Mouse (Mus musculus): Measurements from ENCODE around the gene Man1a. TPM values are rescaled to one million over a fixed set of nuclear protein-coding genes. Genes with fewer than 3 reads are reported as not detected.

Man1a gene
- polyA plus RNA-seq, 1 experiment, result 31.8 TPM

DNA sequence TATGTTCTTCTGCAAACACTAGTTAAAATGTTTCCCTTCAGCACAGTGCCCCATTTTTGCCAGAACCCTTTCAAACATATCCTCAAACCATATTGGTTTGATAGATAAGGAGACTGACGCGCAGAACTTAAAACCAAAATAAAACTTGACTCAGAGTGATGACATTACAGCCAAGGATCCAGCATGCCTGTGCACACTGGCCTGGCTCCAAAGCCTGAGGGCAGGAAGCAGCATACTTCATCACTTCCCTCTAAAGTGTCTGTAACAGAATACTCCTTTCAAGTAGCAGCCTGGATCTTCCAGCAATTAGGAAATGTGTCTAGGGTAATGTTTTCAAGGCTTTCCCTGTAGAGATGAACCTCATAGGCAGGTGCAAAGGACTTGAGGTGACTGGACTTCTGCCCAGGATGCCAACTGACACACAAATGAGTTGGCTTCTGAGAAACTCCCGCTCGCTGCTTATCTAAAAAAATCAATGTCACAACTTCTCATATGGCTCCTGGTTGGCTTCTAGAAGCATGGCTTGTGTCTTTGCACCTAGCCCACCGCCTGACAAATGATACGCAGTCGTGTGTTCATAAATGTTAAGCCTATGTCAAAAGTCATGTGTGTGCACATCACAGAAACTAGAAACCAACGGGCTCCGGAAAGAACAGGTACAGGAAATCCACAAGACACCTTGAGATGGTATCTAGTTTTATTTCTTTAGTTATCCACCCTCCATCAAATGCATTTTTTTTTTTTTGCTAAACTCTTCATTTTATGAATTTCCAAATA is 43.9 kb downstream of the Man1a start:
- Histone ChIP-seq H3K4me3 (ENCODE audit: insufficient read depth, low read length) (no peak overlapping the region), H3K4me1 (ENCODE audit: control insufficient read depth, insufficient read depth, low read length) (no peaks in the 10 kb centered on the region; the same call in 1 of the 2 replicates), H3K27ac (ENCODE audit: insufficient read depth, low read length) (no peak overlapping the region)
- TF ChIP-seq CTCF (IDR thresholded peaks at IDR 0.05; ENCODE audit: borderline replicate concordance, insufficient read depth, low read length) (no peak), POLR2A (IDR thresholded peaks at IDR 0.05; ENCODE audit: low read depth, low read length) (no peak)

DNA sequence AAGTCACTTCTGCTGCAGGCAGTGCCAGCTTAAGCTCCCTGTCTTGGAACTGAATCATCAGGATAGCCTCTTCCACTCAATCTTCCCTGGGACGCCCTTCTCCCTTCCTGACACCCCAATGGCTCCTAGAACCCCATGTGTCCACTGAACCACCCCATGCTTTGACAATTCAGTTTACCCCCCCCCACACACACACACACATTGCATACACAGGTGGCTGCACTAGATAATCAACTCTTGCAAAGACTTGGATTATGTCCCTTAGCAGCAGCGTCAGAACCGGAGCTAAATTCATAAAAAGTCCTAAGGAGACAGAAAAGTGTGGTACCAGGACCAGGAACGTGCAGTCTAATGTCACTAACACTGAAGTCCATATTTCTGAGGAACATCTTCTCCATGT is 47.5 kb downstream of the Man1a start:
- TF ChIP-seq CTCF (IDR thresholded peaks at IDR 0.05; ENCODE audit: borderline replicate concordance, insufficient read depth, low read length) (no peak), POLR2A (IDR thresholded peaks at IDR 0.05; ENCODE audit: low read depth, low read length) (no peak)
- no peak overlapping the region for H3K27ac ChIP-seq (ENCODE audit: insufficient read depth, low read length)
- H3K4me3 ChIP-seq (ENCODE audit: insufficient read depth, low read length), result no peak overlapping the region
- no peaks in the 10 kb centered on the region; the same call in none of the 2 replicates for H3K4me1 ChIP-seq (ENCODE audit: control insufficient read depth, insufficient read depth, low read length)

- no peak for TF ChIP-seq CTCF (IDR thresholded peaks at IDR 0.05; ENCODE audit: borderline replicate concordance, insufficient read depth, low read length)
- TF ChIP-seq POLR2A (IDR thresholded peaks at IDR 0.05; ENCODE audit: low read depth, low read length), result no peak
- H3K4me3 ChIP-seq (ENCODE audit: insufficient read depth, low read length), result no peak overlapping the region
Measured at GRCm38 (mm10) chr10:54026738-54027427, 49.5 kb downstream of the Man1a start.

GRCm38 (mm10) chr10:54026101-54026500 is 50.3 kb downstream of the Man1a start:
- H3K4me1 ChIP-seq (ENCODE audit: control insufficient read depth, insufficient read depth, low read length), result no peaks in the 10 kb centered on the region; the same call in 1 of the 2 replicates
- H3K27ac ChIP-seq (ENCODE audit: insufficient read depth, low read length), result no peak overlapping the region
- no peak overlapping the region for H3K4me3 ChIP-seq (ENCODE audit: insufficient read depth, low read length)
- no peak for TF ChIP-seq POLR2A (IDR thresholded peaks at IDR 0.05; ENCODE audit: low read depth, low read length)
- TF ChIP-seq CTCF (IDR thresholded peaks at IDR 0.05; ENCODE audit: borderline replicate concordance, insufficient read depth, low read length), result no peak

More at GRCm38 (mm10) chr10:54026738-54027427, 49.5 kb downstream of the Man1a start:
- Histone ChIP-seq H3K27ac (ENCODE audit: insufficient read depth, low read length) (no peak overlapping the region), H3K4me1 (ENCODE audit: control insufficient read depth, insufficient read depth, low read length) (no peaks in the 10 kb centered on the region; the same call in 1 of the 2 replicates)

GRCm38 (mm10) chr10:54017904-54018454 is 58.4 kb downstream of the Man1a start:
- H3K4me1 ChIP-seq (ENCODE audit: control insufficient read depth, insufficient read depth, low read length), result no peaks in the 10 kb centered on the region
- no peak overlapping the region for H3K4me3 ChIP-seq (ENCODE audit: insufficient read depth, low read length)
- no peak overlapping the region for H3K27ac ChIP-seq (ENCODE audit: insufficient read depth, low read length)
- TF ChIP-seq CTCF (IDR thresholded peaks at IDR 0.05; ENCODE audit: borderline replicate concordance, insufficient read depth, low read length) (no peak), POLR2A (IDR thresholded peaks at IDR 0.05; ENCODE audit: low read depth, low read length) (no peak)

GRCm38 (mm10) chr10:54014116-54014758 is 62.2 kb downstream of the Man1a start:
- H3K4me3 ChIP-seq (ENCODE audit: insufficient read depth, low read length), result no peak overlapping the region
- no peak for TF ChIP-seq POLR2A (IDR thresholded peaks at IDR 0.05; ENCODE audit: low read depth, low read length)
- TF ChIP-seq CTCF (IDR thresholded peaks at IDR 0.05; ENCODE audit: borderline replicate concordance, insufficient read depth, low read length), result no peak
- no peak overlapping the region for H3K27ac ChIP-seq (ENCODE audit: insufficient read depth, low read length)
- no peaks in the 10 kb centered on the region for H3K4me1 ChIP-seq (ENCODE audit: control insufficient read depth, insufficient read depth, low read length)

DNA sequence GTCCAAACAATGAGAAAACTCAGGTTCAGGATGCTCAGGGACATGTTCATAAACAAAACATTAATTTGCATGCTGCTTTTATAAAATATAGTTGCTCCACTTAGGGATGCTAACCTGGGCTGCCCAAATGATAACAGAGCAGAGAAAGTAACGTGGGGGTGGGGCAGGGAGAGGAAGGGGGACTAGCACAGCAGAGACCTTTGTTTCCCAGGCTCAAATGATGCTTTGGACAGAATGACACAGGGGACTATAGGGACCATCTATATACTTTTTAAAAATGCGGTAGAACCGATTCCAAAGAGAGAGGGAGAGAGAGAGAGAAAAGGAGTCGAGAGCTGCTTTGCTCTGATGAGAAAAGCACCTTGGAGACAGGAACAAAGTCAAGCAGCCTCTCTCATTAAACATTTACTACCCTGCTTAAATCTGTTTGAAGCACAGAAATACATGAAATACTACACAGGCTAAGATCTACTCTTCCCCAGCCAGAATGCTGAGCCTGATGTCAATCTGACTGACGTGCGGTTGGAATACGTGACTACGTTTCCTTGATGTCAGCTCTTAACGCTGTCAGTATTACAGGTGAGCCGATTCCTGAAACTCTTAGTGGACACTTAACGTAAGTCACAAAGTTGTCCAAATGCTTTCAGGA is 63.1 kb downstream of the Man1a start:
- Histone ChIP-seq H3K27ac (ENCODE audit: insufficient read depth, low read length) (no peak overlapping the region), H3K4me3 (ENCODE audit: insufficient read depth, low read length) (no peak overlapping the region), H3K4me1 (ENCODE audit: control insufficient read depth, insufficient read depth, low read length) (no peaks in the 10 kb centered on the region)
- no peak for TF ChIP-seq CTCF (IDR thresholded peaks at IDR 0.05; ENCODE audit: borderline replicate concordance, insufficient read depth, low read length)
- no peak for TF ChIP-seq POLR2A (IDR thresholded peaks at IDR 0.05; ENCODE audit: low read depth, low read length)

GRCm38 (mm10) chr10:54009154-54009553 is 67.3 kb downstream of the Man1a start:
- no peak overlapping the region for H3K27ac ChIP-seq (ENCODE audit: insufficient read depth, low read length)
- TF ChIP-seq CTCF (IDR thresholded peaks at IDR 0.05; ENCODE audit: borderline replicate concordance, insufficient read depth, low read length) (no peak), POLR2A (IDR thresholded peaks at IDR 0.05; ENCODE audit: low read depth, low read length) (no peak)
- no peaks in the 10 kb centered on the region for H3K4me1 ChIP-seq (ENCODE audit: control insufficient read depth, insufficient read depth, low read length)
- H3K4me3 ChIP-seq (ENCODE audit: insufficient read depth, low read length), result no peak overlapping the region

- Histone ChIP-seq H3K4me3 (ENCODE audit: insufficient read depth, low read length) (no peak overlapping the region), H3K4me1 (ENCODE audit: control insufficient read depth, insufficient read depth, low read length) (no peaks in the 10 kb centered on the region), H3K27ac (ENCODE audit: insufficient read depth, low read length) (no peak overlapping the region)
- TF ChIP-seq POLR2A (IDR thresholded peaks at IDR 0.05; ENCODE audit: low read depth, low read length) (no peak), CTCF (IDR thresholded peaks at IDR 0.05; ENCODE audit: borderline replicate concordance, insufficient read depth, low read length) (no peak)
Measured at GRCm38 (mm10) chr10:54006868-54007267, 69.5 kb downstream of the Man1a start.

Measured in embryonic fibroblast, embryonic 13.5 days (primary cell).